Mouse (Mus musculus): ENCODE measurements around the gene Clec2i. TPM values are rescaled to one million over a fixed set of nuclear protein-coding genes. Genes with fewer than 3 reads are reported as not detected.
A peak's percentile ranks its signal among the peaks of the same experiment; 100 is the strongest.
"Not testable (repeated sequence)": the region's sequence is repeated elsewhere in the genome, so short reads cannot be mapped to it uniquely, and the experiment has no call there.

Gene Clec2i
- total RNA-seq (2012; rRNA removed): not detected in 2 replicates
- polyA plus RNA-seq (2012; ENCODE audit: insufficient read depth in 1 of 2, insufficient read length in 2 of 2, low read depth in 1 of 2, low replicate concordance in 2 of 2, missing spikeins in 1 of 2): not detected

- not testable (repeated sequence) for H3K9ac ChIP-seq (ENCODE audit: control insufficient read depth, low read depth, low read length, poor library complexity, severe bottlenecking); H3K36me3 ChIP-seq (ENCODE audit: control insufficient read depth in 1 of 2, insufficient read depth in 2 of 2, low read length in 2 of 2); H3K79me2 ChIP-seq (ENCODE audit: control insufficient read depth, insufficient read depth, low read length, poor library complexity); H3K27me3 ChIP-seq (ENCODE audit: control insufficient read depth in 1 of 2, insufficient read depth in 2 of 2, low read length in 2 of 2); H3K27ac ChIP-seq (ENCODE audit: control insufficient read depth, low read depth, low read length); H3K9me3 ChIP-seq (replicated peaks; ENCODE audit: insufficient read depth, low read length); H3K4me3 ChIP-seq (ENCODE audit: control insufficient read depth in 1 of 2, insufficient read depth in 1 of 2, low read depth in 2 of 2, low read length in 2 of 2); H3K4me1 ChIP-seq (ENCODE audit: control insufficient read depth in 1 of 2, insufficient read depth in 2 of 2, low read length in 2 of 2)
- DNase-seq (ENCODE audit: low read depth, low spot score): peak; percentile 5
Measured at GRCm38 (mm10) chr6:128887091-128887790, at the start of gene Clec2i. Gene Clec2i (plus strand): TSS chr6:128887588.

- Histone ChIP-seq H3K27ac (ENCODE audit: control insufficient read depth, low read depth, low read length) (peak overlapping the region; percentile 86), H3K4me1 (ENCODE audit: control insufficient read depth in 1 of 2, insufficient read depth in 2 of 2, low read length in 2 of 2) (peaks cover 0 to 11% of the 10 kb centered on the region in 2 experiments; a peak in 2 of 4 replicates)
- peak; percentile 50 for TF ChIP-seq ZNF384 (IDR thresholded peaks at IDR 0.05; ENCODE audit: low read depth, low read length)
- TF ChIP-seq RCOR1 (IDR thresholded peaks at IDR 0.05; ENCODE audit: low read depth, low read length): peak; percentile 41; the same call in 1 of the 2 replicates
- peak; percentile 100 for TF ChIP-seq TBP (IDR thresholded peaks at IDR 0.05; ENCODE audit: low read depth, low read length)
- peak; percentile 73 for TF ChIP-seq GATA1 (IDR thresholded peaks at IDR 0.05; ENCODE audit: low read depth, low read length)
- peak; percentile 98 for TF ChIP-seq MAFK (IDR thresholded peaks at IDR 0.05; ENCODE audit: borderline replicate concordance, low read depth, low read length)
- TF ChIP-seq NRF1 (IDR thresholded peaks at IDR 0.05; ENCODE audit: insufficient read depth, low read depth, low read length, poor library complexity, severe bottlenecking): peak; percentile 31; the same call in 1 of the 2 replicates
- TF ChIP-seq UBTF (IDR thresholded peaks at IDR 0.05; ENCODE audit: borderline replicate concordance, insufficient read depth, low read depth, low read length): no peak
- TF ChIP-seq ETS1 (IDR thresholded peaks at IDR 0.05; ENCODE audit: low read depth, low read length): 0 out of 2 replicates have a peak, but pooled peaks have one; percentile 5
- 0 out of 2 replicates have a peak, but pooled peaks have one; percentile 55 for TF ChIP-seq KAT2A (conservative IDR thresholded peaks at IDR 0.05; ENCODE audit: low read depth, low read length)
- no peak for TF ChIP-seq ZMIZ1 (IDR thresholded peaks at IDR 0.05; ENCODE audit: low read depth, low read length)
- TF ChIP-seq MEF2A (IDR thresholded peaks at IDR 0.05; ENCODE audit: extremely low read depth, insufficient replicate concordance, low read depth, low read length, poor library complexity, severe bottlenecking): no peak
- TF ChIP-seq MYC (IDR thresholded peaks at IDR 0.05; ENCODE audit: low read depth, low read length): 0 out of 2 replicates have a peak, but pooled peaks have one; percentile 3
- no peak for TF ChIP-seq CHD1 (IDR thresholded peaks at IDR 0.05; ENCODE audit: low read depth, low read length)
- TF ChIP-seq ELF1 (IDR thresholded peaks at IDR 0.05; ENCODE audit: low read depth, low read length): peak; percentile 52; the same call in 1 of the 2 replicates
- peak; percentile 79; the same call in 1 of the 2 replicates for TF ChIP-seq BHLHE40 (IDR thresholded peaks at IDR 0.05; ENCODE audit: borderline replicate concordance, low read depth, low read length)
Measured at GRCm38 (mm10) chr6:128838342-128839265, 48.8 kb upstream of the Clec2i start.

More at GRCm38 (mm10) chr6:128838342-128839265, 48.8 kb upstream of the Clec2i start:
- Histone ChIP-seq H3K9me3 (replicated peaks; ENCODE audit: insufficient read depth, low read length) (no peaks in the 10 kb centered on the region), H3K9ac (ENCODE audit: control insufficient read depth, low read depth, low read length, poor library complexity, severe bottlenecking) (peak overlapping the region; percentile 76), H3K79me2 (ENCODE audit: control insufficient read depth, insufficient read depth, low read length, poor library complexity) (no peaks in the 10 kb centered on the region; the same call in 1 of the 2 replicates), H3K4me3 (ENCODE audit: control insufficient read depth in 1 of 2, insufficient read depth in 1 of 2, low read depth in 2 of 2, low read length in 2 of 2) (peak overlapping the region; percentile 72 to 86), H3K36me3 (ENCODE audit: control insufficient read depth in 1 of 2, insufficient read depth in 2 of 2, low read length in 2 of 2) (peaks cover 0 to 9% of the 10 kb centered on the region in 2 experiments; a peak in 2 of 4 replicates), H3K27me3 (ENCODE audit: control insufficient read depth in 1 of 2, insufficient read depth in 2 of 2, low read length in 2 of 2) (no peaks in the 10 kb centered on the region)
- peak; percentile 91 for DNase-seq (ENCODE audit: low read depth, low spot score)
